ENCODE assay signal across 24 mouse cellular contexts in genomic region chr1:89359257-89359656, GRCm38 (mm10).
"Had no signal": no experiment of that assay in that cellular context is flagged by ENCODE, and none has a peak within 500 bp of the region (broad histone marks: within the 10 kb centered on the region; RNA-seq: fewer than 3 reads in every experiment).

No protein-coding gene starts in this region.

- H3K27ac ChIP-seq: gastrocnemius, adult 2 months; heart, embryonic 10.5 days; hindbrain, embryonic 10.5 days; hindbrain, embryonic 12.5 days; hindbrain, embryonic 14.5 days; intestine, embryonic 15.5 days; layer of hippocampus, adult 2 months; limb, embryonic 12.5 days had no signal

- ATAC-seq: hindbrain, embryonic 16.5 days; inflammation-experienced regulatory T-cells, adult 6 months; intestine, embryonic 15.5 days; intestine, postnatal 0 days had no signal

- H3K9me3 ChIP-seq: heart, embryonic 10.5 days; intestine, embryonic 15.5 days had no signal

- H3K9ac ChIP-seq: heart, embryonic 12.5 days; hindbrain, embryonic 12.5 days; hindbrain, embryonic 14.5 days; intestine, embryonic 15.5 days; limb, embryonic 12.5 days had no signal

- H3K36me3 ChIP-seq: heart, embryonic 10.5 days; heart, embryonic 12.5 days; hindbrain, embryonic 10.5 days; hindbrain, embryonic 12.5 days; intestine, embryonic 15.5 days; limb, embryonic 12.5 days had no signal

- H3K4me2 ChIP-seq: heart, embryonic 12.5 days; hindbrain, embryonic 12.5 days; hindbrain, embryonic 14.5 days; intestine, embryonic 15.5 days; limb, embryonic 12.5 days had no signal

- DNase-seq: gastrocnemius, adult 2 months; gastrocnemius, postnatal 10 days; gastrocnemius, postnatal 25 days; heart, adult 18-20 months; heart, postnatal 10 days; heart, postnatal 4 days; kidney, adult 18-20 months; kidney, adult 8-10 months; kidney, postnatal 10 days; kidney, postnatal 25 days; kidney, postnatal 4 days; left cerebral cortex, postnatal 4 days; liver had no signal

- H3K4me1 ChIP-seq: heart, embryonic 10.5 days; hindbrain, embryonic 12.5 days; intestine, embryonic 15.5 days; limb, embryonic 12.5 days had no signal

- H3K4me3 ChIP-seq: gastrocnemius, adult 2 months; heart, embryonic 10.5 days; heart, embryonic 12.5 days; hindbrain, embryonic 10.5 days; hindbrain, embryonic 12.5 days; intestine, embryonic 15.5 days; layer of hippocampus, adult 2 months; limb, embryonic 12.5 days had no signal

- H3K27me3 ChIP-seq: heart, embryonic 12.5 days; hindbrain, embryonic 12.5 days; intestine, embryonic 15.5 days; limb, embryonic 12.5 days had no signal
